Mouse (Mus musculus) midbrain, embryonic 12.5 days (tissue): ENCODE results near the gene Wnt3a. TPM values are rescaled to one million over a fixed set of nuclear protein-coding genes. Genes with fewer than 3 reads are reported as not detected.
"Not testable (repeated sequence)": the region's sequence is repeated elsewhere in the genome, so short reads cannot be mapped to it uniquely, and the experiment has no call there.

Source experiments
- ATAC-seq: fragments of 200-750 bp; cut with Nextera tagmentation; 2 replicates; pipeline ENCODE4 v1.8.0; 2017; ENCODE audit warnings: low read depth, moderate TSS enrichment, moderate library complexity; ENCODE audit not compliant: low FRiP score
- H3K27ac ChIP-seq: fragments of 300-500 bp; sonication (generic); replicated peaks from 2 replicates; pipeline ENCODE4 v1.5.1; 2016; ENCODE audit warnings: mild to moderate bottlenecking
- H3K27me3 ChIP-seq: fragments of 300-500 bp; sonication (generic); 2 replicates; pipeline ENCODE4 v1.6.1; 2016; ENCODE audit warnings: mild to moderate bottlenecking
- H3K36me3 ChIP-seq: fragments of 300-500 bp; sonication (generic); 2 replicates; pipeline ENCODE4 v1.6.1; 2016
- H3K4me1 ChIP-seq: fragments of 300-500 bp; sonication (generic); 2 replicates; pipeline ENCODE4 v1.6.1; 2016
- H3K4me2 ChIP-seq: fragments of 300-500 bp; sonication (generic); replicated peaks from 2 replicates; pipeline ENCODE4 v1.6.1; 2016; ENCODE audit warnings: mild to moderate bottlenecking, moderate library complexity
- H3K4me3 ChIP-seq: fragments of 300-500 bp; sonication (generic); 2 replicates; pipeline ENCODE4 v1.5.1; 2016; ENCODE audit warnings: mild to moderate bottlenecking
- H3K9ac ChIP-seq: fragments of 300-500 bp; sonication (generic); replicated peaks from 2 replicates; pipeline ENCODE4 v1.6.1; 2016; ENCODE audit warnings: mild to moderate bottlenecking, moderate library complexity
- H3K9me3 ChIP-seq: fragments of 300-500 bp; sonication (generic); 2 replicates; pipeline ENCODE4 v1.6.1; 2016; ENCODE audit warnings: mild to moderate bottlenecking
- WGBS: fragments of 180-500 bp; shearing (Covaris S2); methylation state at CpG from one replicate; pipeline ENCODE4 v1.1.7; 2016; 5-methylcytosine and 5-hydroxymethylcytosine counted together
- polyA plus RNA-seq: library from polyadenylated mRNA; unstranded; fragments of >200 nt; fragmentation: Nextera tagmentation; extraction: Ambion mirVana; gene quantifications from 2 replicates; pipeline ENCODE4 v1.2.1, GENCODE M21; 2016

Gene Wnt3a
- polyA plus RNA-seq, 1 experiment from 2014 or later = 2.0 TPM

DNA sequence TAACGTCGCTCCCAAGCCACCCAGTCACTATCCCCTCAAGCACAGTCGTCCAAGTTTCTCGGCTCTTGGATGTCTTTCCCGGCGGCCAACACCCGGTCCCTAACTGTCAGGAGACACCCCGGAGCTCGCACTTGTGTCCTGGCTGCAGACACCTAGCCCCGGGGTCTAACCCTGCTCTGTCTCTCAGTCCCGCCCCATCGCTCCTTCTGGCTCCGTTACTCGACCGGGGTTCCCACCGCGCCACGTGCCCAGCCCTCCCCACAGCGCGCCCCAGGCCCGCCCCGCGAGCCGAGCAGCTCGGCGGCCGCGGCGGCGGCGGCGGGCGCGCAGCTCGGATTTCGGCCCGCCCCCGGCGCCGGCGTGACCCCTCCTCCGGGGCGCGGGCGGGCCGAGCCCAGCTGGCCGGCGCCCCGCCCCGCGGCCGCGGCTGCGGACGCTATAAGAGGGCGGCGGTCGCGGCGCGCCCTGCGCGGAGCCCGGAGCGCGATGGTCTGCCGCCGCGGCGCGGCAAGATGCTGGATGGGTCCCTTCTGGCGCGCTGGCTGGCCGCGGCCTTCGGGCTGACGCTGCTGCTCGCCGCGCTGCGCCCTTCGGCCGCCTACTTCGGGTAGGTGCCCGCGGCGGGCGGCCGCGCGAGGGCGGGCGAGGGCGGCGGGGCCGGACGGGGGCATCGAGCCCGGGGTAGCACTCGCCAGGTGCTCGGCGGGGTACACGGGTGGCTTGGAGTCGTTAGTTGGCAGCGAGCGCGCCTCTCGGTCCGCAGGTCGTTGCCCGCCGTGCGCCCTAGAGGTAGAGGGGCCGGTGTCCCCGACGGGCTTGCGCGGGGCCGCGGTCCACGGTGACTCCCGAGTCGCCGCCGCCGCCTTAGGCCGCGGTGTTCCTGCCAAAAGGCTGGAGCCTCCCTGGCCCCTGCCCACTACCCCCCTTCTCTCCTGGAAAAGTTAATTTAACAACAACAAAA is 16.2 kb upstream of the Wnt3a start, which contains the start of gene Wnt9a:
Wnt9a (plus strand) TSS at position 468 of the 961 bp plus-strand sequence.
- Histone ChIP-seq H3K4me3 (peak within 1 kb of the TSS; percentile 52), H3K36me3 (no peaks in the 10 kb centered on the region), H3K27me3 (peaks cover 92% of the 10 kb centered on the region), H3K4me2 (peak within 1 kb of the TSS; percentile 69), H3K4me1 (peaks cover 45% of the 10 kb centered on the region), H3K9me3 (no peaks in the 10 kb centered on the region), H3K27ac (no peak within 1 kb of the TSS), H3K9ac (peak within 1 kb of the TSS; percentile 45)
- WGBS = under 1% methylated on average over 107 of the region's 128 CpGs
- peak; percentile 61 for ATAC-seq

GRCm38 (mm10) chr11:59305821-59306215 is 15.3 kb upstream of the Wnt3a start:
- peaks cover 42% of the 10 kb centered on the region for H3K4me1 ChIP-seq
- H3K4me3 ChIP-seq = no peak overlapping the region
- peak overlapping the region; percentile 69 for H3K4me2 ChIP-seq
- 3% methylated on average over 10 of the region's 10 CpGs for whole genome bisulfite sequencing
- no peak for ATAC-seq
- no peaks in the 10 kb centered on the region for H3K9me3 ChIP-seq
- no peaks in the 10 kb centered on the region for H3K36me3 ChIP-seq
- H3K27ac ChIP-seq = no peak overlapping the region
- H3K9ac ChIP-seq = no peak overlapping the region
- peaks cover 89% of the 10 kb centered on the region for H3K27me3 ChIP-seq

GRCm38 (mm10) chr11:59305008-59305820 is 14.7 kb upstream of the Wnt3a start:
- Histone ChIP-seq H3K27me3 (peaks cover 90% of the 10 kb centered on the region), H3K4me2 (no peak overlapping the region), H3K4me3 (no peak overlapping the region), H3K27ac (no peak overlapping the region), H3K36me3 (no peaks in the 10 kb centered on the region), H3K9ac (no peak overlapping the region), H3K4me1 (peaks cover 42% of the 10 kb centered on the region), H3K9me3 (no peaks in the 10 kb centered on the region)
- 50% methylated on average over 22 of the region's 22 CpGs for WGBS
- no peak for ATAC-seq

DNA sequence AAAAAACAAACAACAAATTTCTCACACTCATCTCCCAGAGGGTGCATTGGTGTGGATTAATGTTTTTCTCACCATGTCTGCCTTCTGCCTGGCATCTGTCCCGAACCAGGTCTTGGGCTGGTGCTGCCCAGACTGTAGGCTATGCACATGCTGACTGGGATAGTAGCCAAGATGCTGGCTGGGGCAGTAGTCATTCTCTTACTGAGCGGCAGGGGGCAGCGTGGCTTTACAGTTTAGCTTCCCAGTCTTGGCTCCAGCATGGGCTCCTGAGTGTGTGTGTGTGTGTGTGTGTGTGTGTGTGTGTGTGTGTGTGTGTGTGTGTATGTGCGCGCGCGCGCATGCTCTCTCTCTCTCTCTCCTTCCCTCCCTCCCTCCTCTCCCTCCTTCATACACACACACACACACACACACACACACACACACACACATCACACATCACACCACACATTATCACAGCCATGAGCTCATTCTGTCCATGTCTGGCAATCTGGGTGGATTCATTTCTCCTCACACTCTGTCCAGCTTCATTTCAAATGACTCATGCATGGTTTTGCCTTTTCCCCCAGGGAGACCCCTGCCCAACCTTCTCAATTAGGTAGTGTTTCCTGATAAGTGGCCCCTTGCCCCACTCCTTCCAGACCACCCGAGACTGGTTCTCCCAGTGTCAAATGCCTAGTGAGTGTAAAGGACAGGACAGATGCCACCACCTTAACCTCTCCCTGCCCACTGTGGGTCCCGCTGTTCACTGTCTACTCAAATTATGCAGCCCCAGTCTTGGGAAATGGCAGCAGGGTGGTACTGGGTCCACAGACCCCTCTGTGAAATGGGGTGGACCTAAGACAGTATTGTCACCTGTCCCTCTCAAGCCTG is 12.4 kb upstream of the Wnt3a start:
- Histone ChIP-seq H3K27ac (no peak overlapping the region), H3K27me3 (peaks cover 94% of the 10 kb centered on the region), H3K4me3 (no peak overlapping the region), H3K4me2 (no peak overlapping the region), H3K36me3 (no peaks in the 10 kb centered on the region), H3K9me3 (no peaks in the 10 kb centered on the region), H3K4me1 (peaks cover 21% of the 10 kb centered on the region), H3K9ac (no peak overlapping the region)
- ATAC-seq = peak; percentile 13; the same call in 1 of the 2 replicates
- 31% methylated on average over 5 of the region's 10 CpGs for WGBS

GRCm38 (mm10) chr11:59301053-59301452 is 10.5 kb upstream of the Wnt3a start:
- not testable (repeated sequence) for ATAC-seq, H3K4me1 ChIP-seq, H3K27ac ChIP-seq, H3K4me2 ChIP-seq, H3K4me3 ChIP-seq, H3K36me3 ChIP-seq, H3K9me3 ChIP-seq, H3K9ac ChIP-seq
- WGBS = 75% methylated on average over 2 of the region's 2 CpGs
- H3K27me3 ChIP-seq = peaks cover 92% of the 10 kb centered on the region

GRCm38 (mm10) chr11:59300185-59300584 is 9.6 kb upstream of the Wnt3a start:
- no peak for ATAC-seq
- WGBS = 21% methylated on average over 3 of the region's 3 CpGs

DNA sequence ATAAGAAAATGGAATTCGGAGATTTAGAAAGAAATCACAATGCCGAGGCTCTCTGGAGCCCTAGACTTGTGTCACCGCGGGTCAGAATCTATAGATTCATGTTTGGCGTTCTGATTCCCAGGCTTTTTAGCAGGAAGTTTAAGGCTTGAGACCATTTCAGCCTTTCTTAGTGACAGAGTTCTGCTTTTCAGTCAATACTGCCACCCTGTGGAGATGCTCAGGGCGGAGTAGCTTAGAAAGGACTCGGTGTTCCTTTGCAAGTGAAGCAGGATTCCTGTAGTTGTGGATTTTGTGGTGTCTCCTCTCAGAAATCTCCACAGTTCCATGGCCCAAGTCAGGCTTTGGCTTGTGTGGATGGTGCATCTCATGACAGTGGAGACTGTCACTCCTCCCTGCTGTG is 7.4 kb upstream of the Wnt3a start:
- Histone ChIP-seq H3K27me3 (peaks cover 85% of the 10 kb centered on the region), H3K9ac (no peak overlapping the region), H3K27ac (no peak overlapping the region), H3K9me3 (no peaks in the 10 kb centered on the region), H3K36me3 (no peaks in the 10 kb centered on the region), H3K4me2 (no peak overlapping the region), H3K4me3 (no peak overlapping the region), H3K4me1 (no peaks in the 10 kb centered on the region)
- WGBS = 15% methylated on average over 7 of the region's 7 CpGs
- no peak for ATAC-seq

More at GRCm38 (mm10) chr11:59300185-59300584, 9.6 kb upstream of the Wnt3a start:
- no peak overlapping the region for H3K27ac ChIP-seq
- no peak overlapping the region for H3K9ac ChIP-seq
- no peaks in the 10 kb centered on the region for H3K9me3 ChIP-seq
- H3K4me1 ChIP-seq = no peaks in the 10 kb centered on the region
- H3K36me3 ChIP-seq = no peaks in the 10 kb centered on the region
- no peak overlapping the region for H3K4me3 ChIP-seq
- peaks cover 91% of the 10 kb centered on the region for H3K27me3 ChIP-seq
- no peak overlapping the region for H3K4me2 ChIP-seq

- H3K27ac ChIP-seq = no peak overlapping the region
- H3K27me3 ChIP-seq = peaks cover 91% of the 10 kb centered on the region
- no peak for ATAC-seq
These were observed 3.1 kb upstream of the Wnt3a start for GRCm38 (mm10) chr11:59293616-59294015.

GRCm38 (mm10) chr11:59289706-59290105 is 846 bp downstream of the Wnt3a start:
- Histone ChIP-seq H3K4me2 (peak overlapping the region; percentile 47), H3K9ac (no peak overlapping the region), H3K9me3 (no peaks in the 10 kb centered on the region), H3K4me3 (peak overlapping the region; percentile 36), H3K36me3 (no peaks in the 10 kb centered on the region), H3K27me3 (peaks cover 94% of the 10 kb centered on the region), H3K4me1 (peaks cover 16% of the 10 kb centered on the region; the same call in 1 of the 2 replicates), H3K27ac (no peak overlapping the region)
- WGBS = 1% methylated on average over 25 of the region's 25 CpGs
- no peak for ATAC-seq

More at GRCm38 (mm10) chr11:59293616-59294015, 3.1 kb upstream of the Wnt3a start:
- Histone ChIP-seq H3K4me1 (peaks cover 16% of the 10 kb centered on the region; the same call in 1 of the 2 replicates), H3K4me3 (no peak overlapping the region), H3K9ac (no peak overlapping the region), H3K9me3 (no peaks in the 10 kb centered on the region), H3K4me2 (no peak overlapping the region), H3K36me3 (no peaks in the 10 kb centered on the region)
- WGBS = 24% methylated on average over 7 of the region's 7 CpGs

DNA sequence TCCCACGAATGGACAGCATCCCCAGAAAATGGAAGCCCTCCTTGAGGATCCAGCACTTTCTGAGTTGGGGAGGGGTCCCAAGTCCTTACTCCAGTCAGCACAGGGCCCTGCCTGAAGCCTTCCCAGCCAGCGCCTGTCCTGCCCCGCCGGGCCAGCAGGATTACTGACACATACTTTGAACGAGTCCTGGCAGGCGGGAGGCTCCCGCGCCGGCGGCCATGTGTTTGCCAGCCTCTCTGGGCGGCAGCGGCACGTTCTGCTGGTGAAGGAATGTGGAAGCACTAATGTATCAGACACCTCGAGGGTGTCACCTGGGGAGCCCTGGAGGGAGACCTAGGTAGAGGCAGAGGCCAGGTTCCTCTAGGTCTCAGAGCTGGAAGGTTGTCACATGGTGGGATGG is 6.4 kb downstream of the Wnt3a start:
- no peak overlapping the region for H3K4me3 ChIP-seq
- ATAC-seq = no peak
- H3K9ac ChIP-seq = no peak overlapping the region
- peaks cover 6% of the 10 kb centered on the region; the same call in 1 of the 2 replicates for H3K4me1 ChIP-seq
- no peaks in the 10 kb centered on the region for H3K9me3 ChIP-seq
- H3K36me3 ChIP-seq = no peaks in the 10 kb centered on the region
- peaks cover 96% of the 10 kb centered on the region for H3K27me3 ChIP-seq
- H3K4me2 ChIP-seq = no peak overlapping the region
- WGBS = 18% methylated on average over 14 of the region's 14 CpGs
- no peak overlapping the region for H3K27ac ChIP-seq

DNA sequence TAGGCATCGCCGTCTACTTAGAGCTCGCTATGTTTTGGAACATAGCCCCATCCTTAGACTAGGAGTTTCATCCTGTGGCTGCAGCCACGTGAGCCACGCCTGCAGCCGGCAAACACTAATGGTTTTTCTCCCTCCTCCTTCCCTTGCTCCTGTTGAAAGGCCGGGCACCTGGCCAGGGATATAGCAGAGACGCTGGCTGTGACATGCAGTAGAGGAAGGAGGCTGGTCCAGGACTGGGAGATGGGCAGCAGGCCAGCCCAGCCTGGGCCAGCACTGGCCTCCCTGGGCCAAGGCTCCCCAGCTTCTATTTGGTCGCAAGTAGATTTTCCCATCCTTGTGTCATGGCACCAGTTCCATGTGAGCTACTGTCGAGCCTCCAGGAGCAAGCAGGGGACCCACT is 7.6 kb downstream of the Wnt3a start:
- H3K27me3 ChIP-seq = peaks cover 91% of the 10 kb centered on the region
- H3K4me1 ChIP-seq = no peaks in the 10 kb centered on the region
- no peak overlapping the region for H3K27ac ChIP-seq
- WGBS = 86% methylated on average over 10 of the region's 10 CpGs
- H3K36me3 ChIP-seq = no peaks in the 10 kb centered on the region
- ATAC-seq = no peak
- no peak overlapping the region for H3K4me3 ChIP-seq
- H3K4me2 ChIP-seq = no peak overlapping the region
- no peaks in the 10 kb centered on the region for H3K9me3 ChIP-seq
- no peak overlapping the region for H3K9ac ChIP-seq
